Mouse (Mus musculus) gastrocnemius, postnatal 4 days (tissue): Measurements from ENCODE around the gene Mum1l1. TPM values are rescaled to one million over a fixed set of nuclear protein-coding genes. Genes with fewer than 3 reads are reported as not detected.
"Not testable (repeated sequence)": the region's sequence is repeated elsewhere in the genome, so short reads cannot be mapped to it uniquely, and the experiment has no call there.

ENCODE experiments used
- DNase-seq, 2 experiments: peaks; one replicate each; pipeline ENCODE4 v3.0.0; 2021 to 2022; ENCODE audit warnings: low spot score in 2 of 2, mixed read lengths in 2 of 2
- long read RNA-seq, 2 experiments: library from polyadenylated mRNA; stranded (forward); transcript quantifications; one replicate each; pipeline ENCODE4 v2.0.0; 2021
- total RNA-seq, 2 experiments: library from RNA; stranded (reverse); gene quantifications; 2 replicates each; pipeline ENCODE4 v1.2.3; 2021

Mum1l1 gene
- total RNA-seq, result 10 to 100 TPM; 21.4 to 23.4 TPM
- long read RNA-seq, experiment 1, full-length matches to known transcripts, result 4 of 11 reads
- long read RNA-seq, experiment 1, partial matches to known transcripts, result 7 of 11 reads
- long read RNA-seq, experiment 1, other reads (novel, unspliced or antisense), result 0 of 11 reads
- long read RNA-seq, experiment 2, full-length matches to known transcripts, result 7 of 29 reads
- long read RNA-seq, experiment 2, partial matches to known transcripts, result 15 of 29 reads
- long read RNA-seq, experiment 2, other reads (novel, unspliced or antisense), result 7 of 29 reads

- peak; percentile 60 to 74 for DNase-seq
These were observed at the start of gene Mum1l1 for GRCm38 (mm10) chrX:139209829-139210225. Gene Mum1l1 (plus strand): TSS chrX:139210042.

GRCm38 (mm10) chrX:139178928-139179327 is 30.9 kb upstream of the Mum1l1 start, which contains the start of gene 4933428M09Rik:
Gene 4933428M09Rik (plus strand): TSS chrX:139179228.
- no peak for DNase-seq

- not testable (repeated sequence) for DNase-seq
These were observed 18.3 kb upstream of the Mum1l1 start for GRCm38 (mm10) chrX:139191506-139191905.

- no peak for DNase-seq
These were observed 15.1 kb upstream of the Mum1l1 start for GRCm38 (mm10) chrX:139194572-139195279.

- DNase-seq, result not testable (repeated sequence)
These were observed 532 bp upstream of the Mum1l1 start for GRCm38 (mm10) chrX:139209191-139209828.

GRCm38 (mm10) chrX:139214765-139215164 is 4.9 kb downstream of the Mum1l1 start:
- no peak for DNase-seq

GRCm38 (mm10) chrX:139216409-139216808 is 6.6 kb downstream of the Mum1l1 start:
- DNase-seq, result no peak

GRCm38 (mm10) chrX:139216991-139217593 is 7.2 kb downstream of the Mum1l1 start:
- peak; percentile 35 to 54 for DNase-seq

- DNase-seq, result no peak
These were observed 7.9 kb downstream of the Mum1l1 start for GRCm38 (mm10) chrX:139217776-139218175.

- peak in 1 of 2 experiments; percentile 30 for DNase-seq
These were observed 9.2 kb downstream of the Mum1l1 start for GRCm38 (mm10) chrX:139219017-139219416.

- no peak for DNase-seq
These were observed 11.0 kb downstream of the Mum1l1 start for GRCm38 (mm10) chrX:139220830-139221229.

GRCm38 (mm10) chrX:139221893-139222292 is 12.1 kb downstream of the Mum1l1 start:
- DNase-seq, result no peak

GRCm38 (mm10) chrX:139231143-139231542 is 21.3 kb downstream of the Mum1l1 start:
- peak; percentile 23 to 54 for DNase-seq

GRCm38 (mm10) chrX:139247294-139247693 is 37.5 kb downstream of the Mum1l1 start:
- DNase-seq, result peak in 1 of 2 experiments; percentile 10

GRCm38 (mm10) chrX:139257072-139257471 is 47.2 kb downstream of the Mum1l1 start:
- no peak for DNase-seq

- DNase-seq, result no peak
These were observed 72.1 kb downstream of the Mum1l1 start for GRCm38 (mm10) chrX:139281966-139282365.

Other genes starting within 250 kb of the Mum1l1 start
- gene Serpina7, start 124.8 kb upstream of the Mum1l1 start, total RNA-seq, result under 1 TPM in 1 of 2 experiments, not detected in 1; 0.36 TPM
- not detected for gene 4930513O06Rik, start 123.8 kb upstream of the Mum1l1 start, total RNA-seq
- gene 4933428M09Rik, start 30.8 kb upstream of the Mum1l1 start, total RNA-seq, result not detected
- not detected for gene Trap1a, start 123.6 kb downstream of the Mum1l1 start, total RNA-seq